32 mouse cellular contexts compared by ENCODE assay signal in the genomic region with DNA sequence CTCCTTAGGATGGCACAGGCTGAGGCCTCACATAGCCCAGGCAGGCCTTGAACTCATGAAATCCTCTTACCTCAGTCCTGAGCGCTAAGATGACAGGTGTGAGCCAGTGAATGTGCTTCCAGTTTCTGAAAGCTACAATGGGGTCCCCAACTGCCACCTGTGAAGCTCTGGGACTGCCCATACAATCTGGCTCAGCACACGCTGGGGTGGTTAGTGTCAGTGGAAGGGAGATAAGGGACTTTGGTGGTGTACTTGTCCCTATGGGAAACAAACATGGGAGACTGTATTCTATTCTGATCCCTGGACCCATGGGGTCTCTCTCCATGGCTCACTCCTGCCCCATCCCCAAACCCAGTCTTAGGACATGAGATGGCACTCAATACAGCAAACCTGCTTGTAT. TPM values are rescaled to one million over a fixed set of nuclear protein-coding genes. Genes with fewer than 3 reads are reported as not detected.
DNase-seq lines count a peak whose midpoint lies in the region; ATAC-seq and TF ChIP-seq lines count a peak whose summit lies in the region.
"Had no signal": no experiment of that assay in that cellular context is flagged by ENCODE, and none has a peak within 500 bp of the region (broad histone marks: within the 10 kb centered on the region; RNA-seq: fewer than 3 reads in every experiment).

No protein-coding gene starts in this region.

- peak; percentile 21; the same call in 1 of the 2 replicates for ATAC-seq in intestine, embryonic 15.5 days
- ATAC-seq in intestine, postnatal 0 days: no peak
- ATAC-seq in erythroblast, adult 5-6 weeks (replicated peaks; ENCODE audit: low FRiP score, poor library complexity, severe bottlenecking): peak; percentile 77
- peak; percentile 83 for ATAC-seq in liver, embryonic 13.5 days (ENCODE audit: low read depth)
- ATAC-seq in megakaryocyte-erythroid progenitor cell, adult 5-6 weeks (replicated peaks; ENCODE audit: low FRiP score, low TSS enrichment, poor library complexity, severe bottlenecking): peak; percentile 76
- ATAC-seq: forebrain, embryonic 16.5 days; midbrain, embryonic 15.5 days; Patski had no signal

- WGBS in intestine, embryonic 15.5 days: 78% methylated on average over 2 of the region's 2 CpGs
- WGBS in intestine, postnatal 0 days: 68% methylated on average over 2 of the region's 2 CpGs
- 25% methylated on average over 2 of the region's 2 CpGs for WGBS in liver, embryonic 13.5 days (ENCODE audit: insufficient replicate concordance)
- 97% methylated on average over 2 of the region's 2 CpGs for WGBS in kidney, adult 2 months

- H3K4me3 ChIP-seq in intestine, embryonic 15.5 days (replicated peaks): no peak overlapping the region
- no peak overlapping the region for H3K4me3 ChIP-seq in intestine, postnatal 0 days (ENCODE audit: low read depth, low read length)
- H3K4me3 ChIP-seq in liver, embryonic 13.5 days (replicated peaks): no peak overlapping the region
- H3K4me3 ChIP-seq in kidney, adult 2 months (ENCODE audit: insufficient read depth, low read depth, low read length): no peak overlapping the region
- H3K4me3 ChIP-seq: embryonic facial prominence, embryonic 13.5 days; heart, embryonic 12.5 days; limb, embryonic 13.5 days; lung, embryonic 15.5 days; midbrain, embryonic 15.5 days; neural tube, embryonic 12.5 days had no signal

- H3K27me3 ChIP-seq in intestine, embryonic 15.5 days (replicated peaks): no peaks in the 10 kb centered on the region
- no peaks in the 10 kb centered on the region for H3K27me3 ChIP-seq in intestine, postnatal 0 days (replicated peaks; ENCODE audit: control insufficient read depth, insufficient read depth, low read length)
- H3K27me3 ChIP-seq in liver, embryonic 13.5 days: no peaks in the 10 kb centered on the region
- no peaks in the 10 kb centered on the region for H3K27me3 ChIP-seq in kidney, adult 2 months (replicated peaks; ENCODE audit: control insufficient read depth, insufficient read depth, low read length)
- H3K27me3 ChIP-seq: embryonic facial prominence, embryonic 13.5 days; heart, embryonic 12.5 days; limb, embryonic 13.5 days; lung, embryonic 15.5 days; midbrain, embryonic 15.5 days; neural tube, embryonic 12.5 days; Patski had no signal

- TF ChIP-seq POLR2A in kidney, adult 2 months (IDR thresholded peaks at IDR 0.05; ENCODE audit: low read depth, low read length): no peak

- peaks cover 35% of the 10 kb centered on the region for H3K36me3 ChIP-seq in intestine, embryonic 15.5 days
- peaks cover 42% of the 10 kb centered on the region for H3K36me3 ChIP-seq in intestine, postnatal 0 days (ENCODE audit: control insufficient read depth, insufficient read depth)
- peaks cover 53% of the 10 kb centered on the region for H3K36me3 ChIP-seq in liver, embryonic 13.5 days
- peaks cover 4% of the 10 kb centered on the region for H3K36me3 ChIP-seq in kidney, adult 2 months (ENCODE audit: control insufficient read depth, insufficient read depth, low read length)

- H3K4me1 ChIP-seq in intestine, embryonic 15.5 days (replicated peaks): no peaks in the 10 kb centered on the region
- no peaks in the 10 kb centered on the region for H3K4me1 ChIP-seq in intestine, postnatal 0 days (replicated peaks; ENCODE audit: control insufficient read depth, insufficient read depth, low read length)
- H3K4me1 ChIP-seq in liver, embryonic 13.5 days (replicated peaks): peaks cover 67% of the 10 kb centered on the region
- H3K4me1 ChIP-seq in kidney, adult 2 months (ENCODE audit: control insufficient read depth, insufficient read depth, low read length): no peaks in the 10 kb centered on the region
- H3K4me1 ChIP-seq: embryonic facial prominence, embryonic 13.5 days; heart, embryonic 12.5 days; limb, embryonic 13.5 days; lung, embryonic 15.5 days; midbrain, embryonic 15.5 days; neural tube, embryonic 12.5 days had no signal

- H3K9me3 ChIP-seq in intestine, embryonic 15.5 days: no peaks in the 10 kb centered on the region
- H3K9me3 ChIP-seq in intestine, postnatal 0 days (ENCODE audit: control insufficient read depth): no peaks in the 10 kb centered on the region
- no peaks in the 10 kb centered on the region for H3K9me3 ChIP-seq in liver, embryonic 13.5 days (replicated peaks)
- H3K9me3 ChIP-seq: embryonic facial prominence, embryonic 13.5 days; heart, embryonic 12.5 days; limb, embryonic 13.5 days; lung, embryonic 15.5 days; midbrain, embryonic 15.5 days; neural tube, embryonic 12.5 days had no signal

- H3K27ac ChIP-seq in intestine, embryonic 15.5 days: no peak overlapping the region
- H3K27ac ChIP-seq in intestine, postnatal 0 days (ENCODE audit: low read depth, low read length): no peak overlapping the region
- peak overlapping the region; percentile 89 for H3K27ac ChIP-seq in liver, embryonic 13.5 days
- no peak overlapping the region for H3K27ac ChIP-seq in kidney, adult 2 months (ENCODE audit: insufficient read depth, low read depth, low read length)
- H3K27ac ChIP-seq: embryonic facial prominence, embryonic 13.5 days; limb, embryonic 13.5 days; lung, embryonic 15.5 days; midbrain, embryonic 15.5 days; neural tube, embryonic 12.5 days had no signal

- TF ChIP-seq CTCF in intestine, postnatal 0 days (IDR thresholded peaks at IDR 0.05; ENCODE audit: low read depth): no peak
- no peak for TF ChIP-seq CTCF in kidney, adult 2 months (conservative IDR thresholded peaks at IDR 0.05; ENCODE audit: insufficient read depth, insufficient read length, low read depth, low read length)

- no peak overlapping the region for H3K4me2 ChIP-seq in intestine, embryonic 15.5 days (replicated peaks)
- no peak overlapping the region for H3K4me2 ChIP-seq in intestine, postnatal 0 days (replicated peaks; ENCODE audit: low read depth)
- H3K4me2 ChIP-seq in liver, embryonic 13.5 days: peak overlapping the region; percentile 28
- H3K4me2 ChIP-seq: embryonic facial prominence, embryonic 13.5 days; heart, embryonic 12.5 days; limb, embryonic 13.5 days; lung, embryonic 15.5 days; midbrain, embryonic 15.5 days; neural tube, embryonic 12.5 days had no signal

- peak; percentile 61 for DNase-seq in liver, embryonic 13.5 days
- no peak for DNase-seq in urinary bladder, adult 2 months (ENCODE audit: low spot score)
- no peak for DNase-seq in kidney, postnatal 36 days
- DNase-seq in kidney, adult 2 months: no peak
- DNase-seq: adrenal gland, adult 8-10 months; cerebellum, adult 2 months; cerebellum, postnatal 25 days; embryo, embryonic 11 days; gastrocnemius, postnatal 14 days; heart, adult 18-20 months; heart, postnatal 10 days; kidney, adult 8-10 months; kidney, postnatal 10 days; lung, postnatal 36 days; right cerebral cortex, postnatal 14 days; thymus, postnatal 36 days had no signal

- no peak overlapping the region for H3K9ac ChIP-seq in intestine, embryonic 15.5 days
- no peak overlapping the region for H3K9ac ChIP-seq in intestine, postnatal 0 days (ENCODE audit: low read depth, low read length)
- H3K9ac ChIP-seq in liver, embryonic 13.5 days: peak overlapping the region; percentile 30
- H3K9ac ChIP-seq: embryonic facial prominence, embryonic 13.5 days; heart, embryonic 12.5 days; limb, embryonic 13.5 days; lung, embryonic 15.5 days; midbrain, embryonic 15.5 days; neural tube, embryonic 12.5 days had no signal

RNA-seq across cellular contexts. Expression of gene Gm17949, which starts 8.4 kb away (rescaled TPM):
- polyA plus RNA-seq in intestine, embryonic 15.5 days (2015; fragmentation: Nextera tagmentation; extraction: Ambion mirVana): 0.24 and 0.42 TPM in 2 replicates
- polyA plus RNA-seq in intestine, postnatal 0 days (2015; fragmentation: Nextera tagmentation; extraction: Ambion mirVana): 0.22 and 0.25 TPM in 2 replicates
- not detected in 2 replicates for total RNA-seq in erythroblast, adult 5-6 weeks (2015; ENCODE audit: low replicate concordance)
- not detected in 2 replicates for total RNA-seq in erythroblast, adult 5-6 weeks (2017; ENCODE audit: low replicate concordance)
- polyA plus RNA-seq in liver, embryonic 13.5 days (2015; fragmentation: Nextera tagmentation; extraction: Ambion mirVana): 0.20 and 0.21 TPM in 2 replicates
- not detected in 2 replicates for total RNA-seq in megakaryocyte-erythroid progenitor cell, adult 5-6 weeks (2014; fragmentation: Nextera tagmentation)
- total RNA-seq in megakaryocyte-erythroid progenitor cell, adult 5-6 weeks (2017): not detected in 2 replicates
- 0.18 and 0.19 TPM in 2 replicates for polyA plus RNA-seq in urinary bladder, adult 2 months (2012; rRNA removed)
- 0.11 and 0.15 TPM in 2 replicates for polyA plus RNA-seq in kidney, adult 2 months (2012; rRNA removed)
- total RNA-seq: gastrocnemius, postnatal 14 days; heart, adult 18-20 months; heart, postnatal 10 days had no signal
- polyA plus RNA-seq: hindbrain, embryonic 11.5 days; Patski had no signal

RNA-seq across cellular contexts. Expression of gene Gtf2f1, which starts 8.6 kb away (rescaled TPM):
- 60.0 and 61.8 TPM in 2 replicates for polyA plus RNA-seq in intestine, embryonic 15.5 days (2015; fragmentation: Nextera tagmentation; extraction: Ambion mirVana)
- polyA plus RNA-seq in intestine, postnatal 0 days (2015; fragmentation: Nextera tagmentation; extraction: Ambion mirVana): 43.3 and 43.5 TPM in 2 replicates
- total RNA-seq in erythroblast, adult 5-6 weeks (2015; ENCODE audit: low replicate concordance): 18.3 and 33.9 TPM in 2 replicates
- 34.3 and 59.5 TPM in 2 replicates for total RNA-seq in erythroblast, adult 5-6 weeks (2017; ENCODE audit: low replicate concordance)
- polyA plus RNA-seq in liver, embryonic 13.5 days (2015; fragmentation: Nextera tagmentation; extraction: Ambion mirVana): 64.4 and 73.9 TPM in 2 replicates
- total RNA-seq in megakaryocyte-erythroid progenitor cell, adult 5-6 weeks (2014; fragmentation: Nextera tagmentation): 112 and 139 TPM in 2 replicates
- 214 and 264 TPM in 2 replicates for total RNA-seq in megakaryocyte-erythroid progenitor cell, adult 5-6 weeks (2017)
- 41.2 and 47.4 TPM in 2 replicates for polyA plus RNA-seq in urinary bladder, adult 2 months (2012; rRNA removed)
- 22.0 and 25.1 TPM in 2 replicates for polyA plus RNA-seq in kidney, adult 2 months (2012; rRNA removed)

RNA-seq across cellular contexts. Expression of gene Khsrp, which starts 11.6 kb away (rescaled TPM):
- polyA plus RNA-seq in intestine, embryonic 15.5 days (2015; fragmentation: Nextera tagmentation; extraction: Ambion mirVana): 37.5 and 38.9 TPM in 2 replicates
- polyA plus RNA-seq in intestine, postnatal 0 days (2015; fragmentation: Nextera tagmentation; extraction: Ambion mirVana): 18.8 and 19.9 TPM in 2 replicates
- total RNA-seq in erythroblast, adult 5-6 weeks (2015; ENCODE audit: low replicate concordance): 32.9 and 37.6 TPM in 2 replicates
- 29.8 and 34.2 TPM in 2 replicates for total RNA-seq in erythroblast, adult 5-6 weeks (2017; ENCODE audit: low replicate concordance)
- polyA plus RNA-seq in liver, embryonic 13.5 days (2015; fragmentation: Nextera tagmentation; extraction: Ambion mirVana): 26.2 and 27.8 TPM in 2 replicates
- 211 and 252 TPM in 2 replicates for total RNA-seq in megakaryocyte-erythroid progenitor cell, adult 5-6 weeks (2014; fragmentation: Nextera tagmentation)
- total RNA-seq in megakaryocyte-erythroid progenitor cell, adult 5-6 weeks (2017): 92.4 and 128 TPM in 2 replicates
- polyA plus RNA-seq in urinary bladder, adult 2 months (2012; rRNA removed): 54.9 and 60.3 TPM in 2 replicates
- 49.7 and 51.1 TPM in 2 replicates for polyA plus RNA-seq in kidney, adult 2 months (2012; rRNA removed)

RNA-seq across cellular contexts. Expression of gene Pspn, which starts 19.9 kb away (rescaled TPM):
- polyA plus RNA-seq in intestine, embryonic 15.5 days (2015; fragmentation: Nextera tagmentation; extraction: Ambion mirVana): 0.45 TPM in 1 of 2 replicates, not detected in the other
- polyA plus RNA-seq in intestine, postnatal 0 days (2015; fragmentation: Nextera tagmentation; extraction: Ambion mirVana): not detected in 2 replicates
- total RNA-seq in erythroblast, adult 5-6 weeks (2015; ENCODE audit: low replicate concordance): not detected in 2 replicates
- total RNA-seq in erythroblast, adult 5-6 weeks (2017; ENCODE audit: low replicate concordance): 1.5 TPM in 1 of 2 replicates, not detected in the other
- polyA plus RNA-seq in liver, embryonic 13.5 days (2015; fragmentation: Nextera tagmentation; extraction: Ambion mirVana): 0.23 TPM in 1 of 2 replicates, not detected in the other
- not detected in 2 replicates for total RNA-seq in megakaryocyte-erythroid progenitor cell, adult 5-6 weeks (2014; fragmentation: Nextera tagmentation)
- total RNA-seq in megakaryocyte-erythroid progenitor cell, adult 5-6 weeks (2017): 4.6 TPM in 1 of 2 replicates, not detected in the other
- polyA plus RNA-seq in urinary bladder, adult 2 months (2012; rRNA removed): not detected in 2 replicates
- polyA plus RNA-seq in kidney, adult 2 months (2012; rRNA removed): not detected in 2 replicates
- total RNA-seq: gastrocnemius, postnatal 14 days; heart, adult 18-20 months; heart, postnatal 10 days; layer of hippocampus, adult 18-20 months; left cerebral cortex, postnatal 14 days had no signal
- polyA plus RNA-seq: cerebellum, adult 2 months; embryonic facial prominence, embryonic 13.5 days; hindbrain, embryonic 11.5 days; limb, embryonic 13.5 days; lung, embryonic 15.5 days; neural tube, embryonic 12.5 days; spleen, adult 2 months had no signal

RNA-seq across cellular contexts. Expression of gene Slc25a41, which starts 21.8 kb away (rescaled TPM):
- polyA plus RNA-seq in intestine, embryonic 15.5 days (2015; fragmentation: Nextera tagmentation; extraction: Ambion mirVana): not detected in 2 replicates
- polyA plus RNA-seq in intestine, postnatal 0 days (2015; fragmentation: Nextera tagmentation; extraction: Ambion mirVana): not detected in 2 replicates
- not detected in 2 replicates for total RNA-seq in erythroblast, adult 5-6 weeks (2015; ENCODE audit: low replicate concordance)
- total RNA-seq in erythroblast, adult 5-6 weeks (2017; ENCODE audit: low replicate concordance): not detected in 2 replicates
- polyA plus RNA-seq in liver, embryonic 13.5 days (2015; fragmentation: Nextera tagmentation; extraction: Ambion mirVana): not detected in 2 replicates
- total RNA-seq in megakaryocyte-erythroid progenitor cell, adult 5-6 weeks (2014; fragmentation: Nextera tagmentation): not detected in 2 replicates
- total RNA-seq in megakaryocyte-erythroid progenitor cell, adult 5-6 weeks (2017): 0.91 TPM in 1 of 2 replicates, not detected in the other
- polyA plus RNA-seq in urinary bladder, adult 2 months (2012; rRNA removed): not detected in 2 replicates
- 0.13 TPM in 1 of 2 replicates, not detected in the other for polyA plus RNA-seq in kidney, adult 2 months (2012; rRNA removed)
- total RNA-seq: gastrocnemius, postnatal 14 days; heart, adult 18-20 months; heart, postnatal 10 days; layer of hippocampus, adult 18-20 months; left cerebral cortex, postnatal 14 days had no signal
- polyA plus RNA-seq: embryonic facial prominence, embryonic 13.5 days; forebrain, embryonic 16.5 days; heart, embryonic 12.5 days; hindbrain, embryonic 11.5 days; limb, embryonic 13.5 days; midbrain, embryonic 15.5 days; Patski; spleen, adult 2 months had no signal
